Mouse (Mus musculus) small intestine, adult 2 months (tissue): Measurements from ENCODE around the gene Rrp1b. TPM values are rescaled to one million over a fixed set of nuclear protein-coding genes. Genes with fewer than 3 reads are reported as not detected.

ENCODE experiments used
- H3K27ac ChIP-seq: fragments of 200-500 bp; 2 replicates; pipeline ENCODE4 v1.5.1; 2012; ENCODE audit warnings: low read depth, low read length, control low read depth, inconsistent platforms; ENCODE audit not compliant: insufficient read depth
- H3K27me3 ChIP-seq: fragments of 200-500 bp; 2 replicates; pipeline ENCODE4 v1.6.1; 2012; ENCODE audit warnings: mild to moderate bottlenecking, moderate library complexity, low read length, inconsistent platforms; ENCODE audit not compliant: control insufficient read depth, insufficient read depth
- H3K36me3 ChIP-seq: fragments of 200-500 bp; 2 replicates; pipeline ENCODE4 v1.6.1; 2012; ENCODE audit warnings: mild to moderate bottlenecking, low read length, control low read depth, inconsistent platforms; ENCODE audit not compliant: control insufficient read depth, insufficient read depth
- H3K4me1 ChIP-seq: fragments of 200-500 bp; 2 replicates; pipeline ENCODE4 v1.6.1; 2012; ENCODE audit warnings: low read length, inconsistent platforms, mixed read lengths; ENCODE audit not compliant: control insufficient read depth, insufficient read depth, insufficient read length
- H3K4me3 ChIP-seq: fragments of 200-500 bp; 2 replicates; pipeline ENCODE4 v1.5.1; 2012; ENCODE audit warnings: low read depth, mild to moderate bottlenecking, control low read depth, inconsistent platforms, low read length, moderate library complexity
- CTCF ChIP-seq: fragments of 200-500 bp; IDR thresholded peaks from 2 replicates; pipeline ENCODE4 v1.5.1; 2012; ENCODE audit warnings: low read depth, mild to moderate bottlenecking, control low read depth, inconsistent platforms, low read length, moderate library complexity, mixed read lengths; ENCODE audit not compliant: insufficient replicate concordance, insufficient read length; ENCODE audit errors: extremely low read depth
- POLR2A ChIP-seq: fragments of 200-500 bp; IDR thresholded peaks from 2 replicates; pipeline ENCODE4 v1.6.1; 2012; ENCODE audit warnings: low read depth, mild to moderate bottlenecking, control low read depth, inconsistent platforms, low read length, moderate library complexity
- WGBS: fragments of 180-500 bp; shearing (Covaris S2); methylation state at CpG from one replicate; pipeline ENCODE4 v1.1.7; 2018; 5-methylcytosine and 5-hydroxymethylcytosine counted together
- polyA plus RNA-seq: library from polyadenylated mRNA; depleted of rRNA; stranded (reverse); fragments of >200 nt; gene quantifications from 2 replicates; pipeline ENCODE4 v1.2.3, GENCODE M21; 2012

Gene Rrp1b
- polyA plus RNA-seq, 1 experiment: 2.7 TPM

- Histone ChIP-seq H3K4me1 (no peaks in the 10 kb centered on the region), H3K4me3 (no peak overlapping the region), H3K27me3 (no peaks in the 10 kb centered on the region), H3K27ac (no peak overlapping the region), H3K36me3 (no peaks in the 10 kb centered on the region)
- no peak for TF ChIP-seq POLR2A
- 73% methylated on average over 3 of the region's 3 CpGs for WGBS
Observed at GRCm38 (mm10) chr17:32028301-32028700, 7.6 kb upstream of the Rrp1b start.

GRCm38 (mm10) chr17:32031684-32032083 lies 4.2 kb upstream of the Rrp1b start:
- TF ChIP-seq POLR2A (no peak), CTCF (no peak)
- Histone ChIP-seq H3K4me1 (no peaks in the 10 kb centered on the region; the same call in 1 of the 2 replicates), H3K27me3 (no peaks in the 10 kb centered on the region), H3K36me3 (no peaks in the 10 kb centered on the region), H3K27ac (no peak overlapping the region), H3K4me3 (no peak overlapping the region)
- 58% methylated on average over 7 of the region's 7 CpGs for WGBS

- Histone ChIP-seq H3K27me3 (no peaks in the 10 kb centered on the region), H3K4me1 (no peaks in the 10 kb centered on the region; the same call in 1 of the 2 replicates), H3K36me3 (no peaks in the 10 kb centered on the region), H3K27ac (no peak overlapping the region), H3K4me3 (no peak overlapping the region)
- 91% methylated on average over 23 of the region's 23 CpGs for WGBS
- TF ChIP-seq POLR2A (no peak), CTCF (no peak)
Observed at GRCm38 (mm10) chr17:32034322-32034721, 1.6 kb upstream of the Rrp1b start.

GRCm38 (mm10) chr17:32036509-32037438 lies 874 bp downstream of the Rrp1b start:
- WGBS: under 1% methylated on average over 46 of the region's 46 CpGs
- no peak overlapping the region for H3K27ac ChIP-seq

GRCm38 (mm10) chr17:32040263-32040662 lies 4.4 kb downstream of the Rrp1b start:
- no peak for TF ChIP-seq POLR2A
- no peak for TF ChIP-seq CTCF
- WGBS: 68% methylated on average over 10 of the region's 10 CpGs
- no peaks in the 10 kb centered on the region; the same call in 1 of the 2 replicates for H3K4me1 ChIP-seq
- H3K4me3 ChIP-seq: no peak overlapping the region
- no peaks in the 10 kb centered on the region for H3K27me3 ChIP-seq
- H3K27ac ChIP-seq: no peak overlapping the region
- no peaks in the 10 kb centered on the region for H3K36me3 ChIP-seq

More at GRCm38 (mm10) chr17:32036509-32037438, 874 bp downstream of the Rrp1b start:
- Histone ChIP-seq H3K4me3 (peak overlapping the region; percentile 93), H3K36me3 (no peaks in the 10 kb centered on the region), H3K4me1 (no peaks in the 10 kb centered on the region; the same call in 1 of the 2 replicates), H3K27me3 (no peaks in the 10 kb centered on the region)
- TF ChIP-seq CTCF (no peak), POLR2A (no peak)

- 67% methylated on average over 5 of the region's 5 CpGs for WGBS
- Histone ChIP-seq H3K4me1 (no peaks in the 10 kb centered on the region), H3K27me3 (no peaks in the 10 kb centered on the region), H3K36me3 (peaks cover 22% of the 10 kb centered on the region), H3K27ac (no peak overlapping the region), H3K4me3 (no peak overlapping the region)
- TF ChIP-seq POLR2A: no peak
- no peak for TF ChIP-seq CTCF
Observed at GRCm38 (mm10) chr17:32046541-32046940, 10.6 kb downstream of the Rrp1b start.

- Histone ChIP-seq H3K4me1 (no peaks in the 10 kb centered on the region), H3K4me3 (no peak overlapping the region), H3K27me3 (no peaks in the 10 kb centered on the region), H3K36me3 (peaks cover 30% of the 10 kb centered on the region), H3K27ac (no peak overlapping the region)
- TF ChIP-seq POLR2A: no peak
- TF ChIP-seq CTCF: no peak
- 81% methylated on average over 5 of the region's 5 CpGs for WGBS
Observed at GRCm38 (mm10) chr17:32048351-32048750, 12.5 kb downstream of the Rrp1b start.
